Mouse (Mus musculus): ENCODE results near the gene Unc50.

- TF ChIP-seq CTCF (IDR thresholded peaks at IDR 0.05) = no peak
- no peak for TF ChIP-seq POLR2A (IDR thresholded peaks at IDR 0.05; ENCODE audit: insufficient read depth, low read depth, low read length)
These were observed 45.4 kb downstream of the Unc50 start for GRCm38 (mm10) chr1:37475312-37475711.
